Mouse (Mus musculus): ENCODE measurements around the gene Tmem33.

Gene Tmem33

DNA sequence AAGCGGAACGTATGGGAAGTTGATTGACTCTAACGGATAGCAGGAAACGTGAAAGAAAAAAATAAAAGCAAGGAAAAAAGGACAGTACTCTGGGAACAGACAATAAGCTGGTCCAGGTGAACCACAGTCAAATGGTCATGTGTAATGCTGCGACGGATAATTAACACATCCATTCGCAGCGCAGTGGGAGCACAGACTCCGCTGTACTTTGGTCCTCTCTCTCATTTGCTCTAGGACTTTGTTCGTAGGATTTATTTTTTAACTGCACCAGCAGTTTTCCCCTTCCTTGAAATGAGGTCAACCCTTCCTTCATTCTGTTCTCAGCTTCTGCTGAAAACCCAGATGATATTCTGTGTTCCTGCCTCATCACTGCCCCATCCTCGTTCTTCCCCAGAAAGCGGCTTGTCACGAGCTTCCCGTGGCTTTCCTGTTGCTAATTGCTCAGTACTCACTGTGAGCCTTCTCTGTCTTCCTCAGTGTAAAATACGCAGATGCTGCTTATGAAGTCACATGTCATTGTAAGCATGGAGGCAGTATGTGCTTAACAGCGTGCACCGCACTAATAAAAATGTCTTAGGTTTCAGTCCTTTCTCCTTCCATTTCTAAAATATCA lies 61.4 kb downstream of the Tmem33 start:
- DNase-seq (ENCODE audit: low spot score) = no peak

DNA sequence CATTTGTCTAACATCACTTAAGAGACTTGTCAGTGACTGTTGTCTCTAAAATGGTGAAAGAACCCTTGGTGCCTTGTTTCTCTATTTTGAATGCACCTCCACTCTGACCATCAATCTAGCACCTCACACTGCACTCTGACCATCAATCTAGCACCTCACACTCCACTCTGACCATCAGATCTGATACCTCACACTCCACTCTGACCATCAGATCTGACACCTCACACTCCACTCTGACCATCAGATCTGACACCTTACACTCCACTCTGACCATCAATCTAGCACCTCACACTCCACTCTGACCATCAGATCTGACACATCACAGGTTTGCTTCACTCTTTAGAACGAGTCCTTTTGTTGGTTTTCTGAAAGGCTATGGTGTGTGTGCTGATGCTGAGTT lies 63.7 kb downstream of the Tmem33 start:
- no peak for DNase-seq (ENCODE audit: low spot score)

DNA sequence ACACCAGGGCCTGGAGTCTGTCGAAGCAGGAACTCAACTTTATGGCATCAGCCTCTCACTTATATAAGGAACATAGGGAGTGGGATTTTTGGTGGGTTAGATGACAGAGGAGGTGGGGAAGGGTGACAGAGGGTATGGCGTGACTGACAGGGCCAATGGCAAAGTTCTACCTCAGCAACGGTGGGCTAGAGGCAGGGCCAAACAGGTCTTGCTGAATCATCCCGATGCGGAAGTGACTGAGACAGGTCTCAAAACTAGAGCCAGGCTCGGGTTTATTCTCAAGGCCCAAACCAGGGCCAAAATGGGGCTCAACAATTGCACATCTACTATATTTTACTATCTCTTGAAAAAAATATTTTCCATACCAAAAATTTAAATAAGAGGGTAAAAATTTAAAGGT lies 80.4 kb downstream of the Tmem33 start:
- no peak for DNase-seq (ENCODE audit: low spot score)
